Mouse (Mus musculus) ovary, postnatal 10 days (tissue): ENCODE measurements around the gene Abat.

Source experiments
- DNase-seq: peaks from one replicate; pipeline ENCODE4 v3.0.0; 2022; ENCODE audit warnings: low spot score

Gene Abat

GRCm38 (mm10) chr16:8636867-8637216 is 123.6 kb downstream of the Abat start:
- peak; percentile 13 for DNase-seq

GRCm38 (mm10) chr16:8637217-8638051 is 124.2 kb downstream of the Abat start, which contains the start of the genes Pmm2 and Tmem186:
Gene Pmm2, plus strand, starts transcription at chr16:8637674.
Gene Tmem186, minus strand, starts transcription at chr16:8637712.
- peak; percentile 55 for DNase-seq

GRCm38 (mm10) chr16:8638131-8638530 is 124.9 kb downstream of the Abat start:
- no peak for DNase-seq

- no peak for DNase-seq
These were observed 126.4 kb downstream of the Abat start for GRCm38 (mm10) chr16:8639466-8640191.

GRCm38 (mm10) chr16:8643855-8644254 is 130.6 kb downstream of the Abat start:
- no peak for DNase-seq

GRCm38 (mm10) chr16:8645546-8645945 is 132.3 kb downstream of the Abat start:
- no peak for DNase-seq

- no peak for DNase-seq
These were observed 136.8 kb downstream of the Abat start for GRCm38 (mm10) chr16:8650007-8650406.

- DNase-seq: no peak
These were observed 141.9 kb downstream of the Abat start for GRCm38 (mm10) chr16:8655108-8655507.

GRCm38 (mm10) chr16:8655599-8655998 is 142.4 kb downstream of the Abat start:
- no peak for DNase-seq

GRCm38 (mm10) chr16:8656256-8656655 is 143.0 kb downstream of the Abat start:
- no peak for DNase-seq

GRCm38 (mm10) chr16:8658349-8658748 is 145.1 kb downstream of the Abat start:
- no peak for DNase-seq

GRCm38 (mm10) chr16:8658764-8659163 is 145.5 kb downstream of the Abat start:
- DNase-seq: no peak

GRCm38 (mm10) chr16:8663022-8663421 is 149.8 kb downstream of the Abat start:
- no peak for DNase-seq

GRCm38 (mm10) chr16:8663606-8664539 is 150.6 kb downstream of the Abat start:
- DNase-seq: no peak

- no peak for DNase-seq
These were observed 152.1 kb downstream of the Abat start for GRCm38 (mm10) chr16:8665367-8665766.

- DNase-seq: no peak
These were observed 153.2 kb downstream of the Abat start for GRCm38 (mm10) chr16:8666452-8666851.

- no peak for DNase-seq
These were observed 154.0 kb downstream of the Abat start for GRCm38 (mm10) chr16:8667261-8667660.

- DNase-seq: no peak
These were observed 154.6 kb downstream of the Abat start for GRCm38 (mm10) chr16:8667814-8668213.

- no peak for DNase-seq
These were observed 155.2 kb downstream of the Abat start for GRCm38 (mm10) chr16:8668386-8668785.

GRCm38 (mm10) chr16:8669432-8669831 is 156.2 kb downstream of the Abat start:
- no peak for DNase-seq

GRCm38 (mm10) chr16:8670041-8671035 is 157.1 kb downstream of the Abat start:
- DNase-seq: no peak
